Mouse (Mus musculus) forebrain, embryonic 14.5 days (tissue): ENCODE data around the gene Pth2. TPM values are rescaled to one million over a fixed set of nuclear protein-coding genes. Genes with fewer than 3 reads are reported as not detected.
A peak's percentile ranks its signal among the peaks of the same experiment; 100 is the strongest.

ENCODE experiments used
- ATAC-seq: fragments of 200-750 bp; cut with Nextera tagmentation; 2 replicates; pipeline ENCODE4 v1.8.0; 2017; ENCODE audit warnings: mild to moderate bottlenecking, moderate library complexity
- DNase-seq: peaks from one replicate; pipeline ENCODE4 v3.0.0-alpha.2; 2015; ENCODE audit warnings: low spot score
- H3K27ac ChIP-seq: fragments of 300-500 bp; sonication (generic); 2 replicates; pipeline ENCODE4 v1.5.1; 2014; ENCODE audit warnings: low read depth, mild to moderate bottlenecking, control low read depth, low read length, moderate library complexity
- H3K27me3 ChIP-seq: fragments of 300-500 bp; sonication (generic); replicated peaks from 2 replicates; pipeline ENCODE4 v1.6.1; 2014; ENCODE audit warnings: low read length, control low read depth, mixed read lengths; ENCODE audit not compliant: control insufficient read depth, insufficient read depth
- H3K36me3 ChIP-seq: fragments of 300-500 bp; sonication (generic); 2 replicates; pipeline ENCODE4 v1.6.1; 2014; ENCODE audit warnings: low read length, control low read depth; ENCODE audit not compliant: control insufficient read depth, insufficient read depth
- H3K4me1 ChIP-seq: fragments of 300-500 bp; sonication (generic); 2 replicates; pipeline ENCODE4 v1.6.1; 2014; ENCODE audit warnings: antibody characterized with exemption, low read length, control low read depth; ENCODE audit not compliant: control insufficient read depth, insufficient read depth
- H3K4me2 ChIP-seq: fragments of 300-500 bp; sonication (generic); 2 replicates; pipeline ENCODE4 v1.6.1; 2014; ENCODE audit warnings: mild to moderate bottlenecking, control low read depth, low read length
- H3K4me3 ChIP-seq: fragments of 300-500 bp; sonication (generic); 2 replicates; pipeline ENCODE4 v1.5.1; 2014; ENCODE audit warnings: low read depth, low read length, control low read depth
- H3K9ac ChIP-seq: fragments of 300-500 bp; sonication (generic); 2 replicates; pipeline ENCODE4 v1.6.1; 2014; ENCODE audit warnings: mild to moderate bottlenecking, low read length, control low read depth, moderate library complexity
- H3K9me3 ChIP-seq: fragments of 300-500 bp; sonication (generic); replicated peaks from 2 replicates; pipeline ENCODE4 v1.6.1; 2016; ENCODE audit warnings: low read length, control low read depth, mixed read lengths; ENCODE audit not compliant: control insufficient read depth
- WGBS: fragments of 180-500 bp; shearing (Covaris S2); extraction: QIAGEN DNeasy Blood & Tissue Kit; methylation state at CpG from one replicate; pipeline ENCODE4 v1.1.7; 2014; 5-methylcytosine and 5-hydroxymethylcytosine counted together
- polyA plus RNA-seq: library from polyadenylated mRNA; unstranded; fragments of >200 nt; fragmentation: Nextera tagmentation; extraction: Ambion mirVana; gene quantifications from 2 replicates; pipeline ENCODE4 v1.2.1, GENCODE M21; 2014

Gene Pth2
- polyA plus RNA-seq, 1 experiment from 2014 or later: not detected

GRCm38 (mm10) chr7:45156206-45156605 is 24.6 kb upstream of the Pth2 start:
- ATAC-seq (no peak), DNase-seq (no peak)
- no peaks in the 10 kb centered on the region for H3K27me3 ChIP-seq
- 96% methylated on average over 15 of the region's 15 CpGs for WGBS
- H3K36me3 ChIP-seq: peaks cover 19% of the 10 kb centered on the region; the same call in 1 of the 2 replicates
- no peak overlapping the region for H3K27ac ChIP-seq
- H3K9ac ChIP-seq: no peak overlapping the region
- H3K9me3 ChIP-seq: no peaks in the 10 kb centered on the region
- no peak overlapping the region for H3K4me2 ChIP-seq
- no peak overlapping the region for H3K4me3 ChIP-seq
- H3K4me1 ChIP-seq: peaks cover 7% of the 10 kb centered on the region

DNA sequence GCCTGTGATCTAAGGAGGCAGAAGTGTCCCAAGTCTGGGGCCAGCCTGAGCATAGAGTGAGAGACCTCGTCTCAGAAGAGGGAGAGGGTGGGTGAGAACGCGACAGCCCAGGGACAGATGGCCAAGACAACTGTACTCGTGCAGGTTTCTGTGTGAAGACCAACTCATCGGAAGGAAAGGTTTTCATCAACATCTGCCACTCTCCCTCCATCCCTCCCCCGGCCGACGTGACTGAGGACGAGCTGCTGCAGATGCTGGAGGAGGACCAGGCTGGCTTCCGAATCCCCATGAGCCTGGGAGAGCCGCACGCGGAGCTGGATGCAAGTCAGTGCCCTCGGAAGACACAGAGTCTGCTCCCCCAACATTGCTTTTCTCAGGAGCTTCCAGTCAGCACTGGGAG is 23.3 kb upstream of the Pth2 start:
- Histone ChIP-seq H3K9me3 (no peaks in the 10 kb centered on the region), H3K27me3 (0 out of 2 replicates have a peak, but pooled peaks cover under 1% of the 10 kb centered on the region), H3K36me3 (peaks cover 19% of the 10 kb centered on the region; the same call in 1 of the 2 replicates), H3K27ac (no peak overlapping the region), H3K4me3 (no peak overlapping the region), H3K4me2 (no peak overlapping the region), H3K9ac (no peak overlapping the region), H3K4me1 (peaks cover 6% of the 10 kb centered on the region)
- ATAC-seq: no peak
- DNase-seq: no peak
- 80% methylated on average over 14 of the region's 14 CpGs for WGBS

- WGBS: 95% methylated on average over 6 of the region's 6 CpGs
- H3K36me3 ChIP-seq: peaks cover 19% of the 10 kb centered on the region; the same call in 1 of the 2 replicates
- DNase-seq (no peak), ATAC-seq (no peak)
- no peak overlapping the region for H3K4me3 ChIP-seq
- H3K4me1 ChIP-seq: peaks cover 7% of the 10 kb centered on the region
- H3K9me3 ChIP-seq: no peaks in the 10 kb centered on the region
- H3K27ac ChIP-seq: no peak overlapping the region
- H3K27me3 ChIP-seq: peaks cover 16% of the 10 kb centered on the region
- H3K4me2 ChIP-seq: no peak overlapping the region
- H3K9ac ChIP-seq: no peak overlapping the region
Measured at GRCm38 (mm10) chr7:45158991-45159390, 21.8 kb upstream of the Pth2 start.

DNA sequence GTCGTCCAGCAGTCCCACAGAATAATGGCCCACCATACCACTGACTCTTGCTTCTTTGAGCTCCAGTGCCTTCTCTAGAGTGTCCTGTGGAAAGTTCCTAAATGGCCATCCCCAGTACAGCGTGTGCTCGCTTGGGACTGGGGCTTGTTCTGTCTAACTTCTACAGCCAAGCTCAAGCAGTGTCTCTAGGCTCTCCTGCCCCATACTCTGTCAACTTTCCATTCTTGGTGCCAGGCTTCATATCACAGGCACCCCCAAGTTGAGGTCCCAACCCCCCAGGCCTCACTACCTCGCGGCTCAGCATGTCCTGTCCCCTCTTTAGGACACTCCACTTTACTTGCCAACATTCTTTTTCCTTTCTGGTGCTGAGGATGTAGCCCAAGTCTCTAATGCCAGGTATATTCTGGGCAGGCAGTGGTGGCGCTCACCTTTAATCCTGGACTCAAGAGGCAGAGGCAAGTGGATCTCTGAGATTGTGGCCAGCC is 20.4 kb upstream of the Pth2 start:
- no peak overlapping the region for H3K9ac ChIP-seq
- WGBS: 90% methylated on average over 6 of the region's 6 CpGs
- no peak overlapping the region for H3K4me3 ChIP-seq
- H3K36me3 ChIP-seq: peaks cover 19% of the 10 kb centered on the region; the same call in 1 of the 2 replicates
- no peak overlapping the region for H3K4me2 ChIP-seq
- H3K9me3 ChIP-seq: no peaks in the 10 kb centered on the region
- H3K27me3 ChIP-seq: peaks cover 29% of the 10 kb centered on the region
- ATAC-seq (no peak), DNase-seq (no peak)
- H3K27ac ChIP-seq: no peak overlapping the region
- peaks cover 7% of the 10 kb centered on the region for H3K4me1 ChIP-seq

GRCm38 (mm10) chr7:45160866-45161265 is 19.9 kb upstream of the Pth2 start:
- Histone ChIP-seq H3K36me3 (peaks cover 19% of the 10 kb centered on the region; the same call in 1 of the 2 replicates), H3K27me3 (peaks cover 34% of the 10 kb centered on the region), H3K9me3 (no peaks in the 10 kb centered on the region), H3K4me3 (no peak overlapping the region), H3K4me1 (peaks cover 7% of the 10 kb centered on the region), H3K27ac (no peak overlapping the region), H3K9ac (no peak overlapping the region), H3K4me2 (no peak overlapping the region)
- WGBS: 90% methylated on average over 3 of the region's 3 CpGs
- DNase-seq: no peak
- ATAC-seq: no peak

- 5% methylated on average over 35 of the region's 35 CpGs for WGBS
- peaks cover 43% of the 10 kb centered on the region for H3K27me3 ChIP-seq
- peak; percentile 96 for DNase-seq
- peaks cover 7% of the 10 kb centered on the region for H3K4me1 ChIP-seq
- H3K4me3 ChIP-seq: peak overlapping the region; percentile 24
- no peak overlapping the region; the same call in 1 of the 2 replicates for H3K27ac ChIP-seq
- ATAC-seq: peak; percentile 89
- peak overlapping the region; percentile 56 for H3K4me2 ChIP-seq
- peak overlapping the region; percentile 21; the same call in 1 of the 2 replicates for H3K9ac ChIP-seq
- H3K36me3 ChIP-seq: peaks cover 19% of the 10 kb centered on the region; the same call in 1 of the 2 replicates
- H3K9me3 ChIP-seq: no peaks in the 10 kb centered on the region
Measured at GRCm38 (mm10) chr7:45161612-45162473, 19.0 kb upstream of the Pth2 start.

GRCm38 (mm10) chr7:45162551-45162950 is 18.2 kb upstream of the Pth2 start:
- H3K27ac ChIP-seq: peak overlapping the region; percentile 16; the same call in 1 of the 2 replicates
- peaks cover 18% of the 10 kb centered on the region; the same call in 1 of the 2 replicates for H3K36me3 ChIP-seq
- peak overlapping the region; percentile 21; the same call in 1 of the 2 replicates for H3K9ac ChIP-seq
- peak overlapping the region; percentile 24; the same call in 1 of the 2 replicates for H3K4me3 ChIP-seq
- DNase-seq (no peak), ATAC-seq (no peak; the same call in 1 of the 2 replicates)
- WGBS: 31% methylated on average over 6 of the region's 6 CpGs
- peaks cover 44% of the 10 kb centered on the region for H3K27me3 ChIP-seq
- no peaks in the 10 kb centered on the region for H3K9me3 ChIP-seq
- peaks cover 7% of the 10 kb centered on the region for H3K4me1 ChIP-seq
- peak overlapping the region; percentile 56 for H3K4me2 ChIP-seq

DNA sequence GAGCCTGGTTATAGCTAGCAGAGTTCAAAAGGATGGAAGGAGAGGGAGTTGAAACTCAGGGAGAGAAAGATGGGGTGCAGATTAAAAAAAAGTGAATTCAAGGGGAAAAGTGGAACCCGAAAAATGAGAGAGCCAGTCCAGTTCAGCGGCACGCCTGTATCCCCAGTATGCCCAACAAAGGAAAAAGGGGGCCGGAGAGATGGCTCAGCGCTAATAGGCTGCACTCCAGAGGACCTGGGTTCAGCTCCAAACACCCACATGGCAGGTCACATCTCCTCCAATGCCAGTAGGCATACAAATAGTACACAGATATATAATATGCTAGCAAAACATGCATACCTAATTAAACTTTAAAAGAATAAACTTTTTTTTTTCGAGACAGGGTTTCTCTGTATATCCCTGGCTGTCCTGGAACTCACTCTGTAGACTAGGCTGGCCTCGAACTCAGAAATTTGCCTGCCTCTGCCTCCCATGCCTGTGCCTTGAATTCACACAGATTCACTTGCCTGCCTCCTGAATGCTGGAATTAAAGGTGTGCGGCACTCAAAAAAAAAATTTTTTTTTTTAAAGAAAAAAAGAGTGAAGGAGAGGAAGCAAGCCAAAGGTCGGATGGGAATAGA is 17.7 kb upstream of the Pth2 start:
- H3K4me1 ChIP-seq: peaks cover 7% of the 10 kb centered on the region
- no peaks in the 10 kb centered on the region for H3K9me3 ChIP-seq
- peak overlapping the region; percentile 57; the same call in 1 of the 2 replicates for H3K4me2 ChIP-seq
- no peak overlapping the region for H3K4me3 ChIP-seq
- DNase-seq (no peak), ATAC-seq (no peak)
- 70% methylated on average over 9 of the region's 9 CpGs for WGBS
- peaks cover 48% of the 10 kb centered on the region for H3K27me3 ChIP-seq
- 0 out of 2 replicates have a peak, but pooled peaks cover 13% of the 10 kb centered on the region for H3K36me3 ChIP-seq
- no peak overlapping the region for H3K9ac ChIP-seq
- no peak overlapping the region for H3K27ac ChIP-seq
